Mouse (Mus musculus): ENCODE measurements at regions not wholly inside any gene's neighbourhood (a gene's known extent, or its start where the extent isn't known, plus 50 kb on each side); places are given as distances from the start of the nearest gene placed in this dataset.

DNA sequence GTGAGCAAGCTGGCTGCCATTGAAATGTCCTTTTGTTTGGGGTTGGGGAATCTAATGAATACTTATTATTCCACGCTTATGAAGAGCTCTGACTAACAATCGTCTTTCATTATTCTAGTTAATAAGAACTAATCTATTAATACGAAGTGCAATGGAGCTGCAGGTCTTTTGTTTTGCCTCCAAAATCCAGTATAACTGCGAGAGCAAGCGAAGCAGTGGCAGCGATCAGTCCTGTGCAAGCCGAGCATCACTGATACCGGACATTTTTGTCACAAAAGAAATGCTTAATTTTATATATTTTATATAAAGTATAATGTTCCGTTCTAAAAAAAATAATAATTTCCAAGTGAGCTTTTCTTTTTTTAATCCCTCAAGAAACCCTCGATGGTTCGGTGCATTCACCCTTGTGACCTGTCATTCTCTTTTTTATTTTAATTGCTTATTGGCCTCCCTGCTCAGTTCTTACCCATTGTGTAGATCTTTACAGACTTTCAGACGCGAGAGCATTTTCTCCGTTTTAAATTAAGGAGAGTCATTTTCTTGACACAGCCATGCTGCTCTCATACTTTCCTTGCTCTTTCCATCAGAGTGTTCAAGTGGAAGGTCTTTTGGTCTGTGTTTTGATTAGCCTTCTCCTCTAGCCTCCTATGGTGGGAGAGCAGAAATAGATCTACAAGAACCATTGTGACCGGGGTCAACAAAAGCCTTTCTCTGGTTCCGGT lies 477.8 kb downstream of the Tmtc2 start:
- H3K9ac ChIP-seq (ENCODE audit: low read length): no peak overlapping the region
- no peaks in the 10 kb centered on the region for H3K36me3 ChIP-seq (ENCODE audit: control insufficient read depth, insufficient read depth, low read length)
- H3K4me2 ChIP-seq (replicated peaks; ENCODE audit: low read depth): no peak overlapping the region
- no peak overlapping the region for H3K4me3 ChIP-seq (ENCODE audit: low read depth, low read length)
- H3K27me3 ChIP-seq (ENCODE audit: control insufficient read depth, insufficient read depth, low read length): no peaks in the 10 kb centered on the region
- no peaks in the 10 kb centered on the region for H3K4me1 ChIP-seq (replicated peaks; ENCODE audit: control insufficient read depth, insufficient read depth)
- ATAC-seq (ENCODE audit: low FRiP score, low TSS enrichment): no peak
- DNase-seq (ENCODE audit: low spot score): no peak
- 91% methylated on average over 16 of the region's 16 CpGs for WGBS
- TF ChIP-seq CTCF (IDR thresholded peaks at IDR 0.05; ENCODE audit: low read depth) (no peak), EP300 (optimal IDR thresholded peaks at IDR 0.05) (no peak)
- H3K27ac ChIP-seq (replicated peaks): no peak overlapping the region
- no peaks in the 10 kb centered on the region for H3K9me3 ChIP-seq (ENCODE audit: control insufficient read depth, low read length)

DNA sequence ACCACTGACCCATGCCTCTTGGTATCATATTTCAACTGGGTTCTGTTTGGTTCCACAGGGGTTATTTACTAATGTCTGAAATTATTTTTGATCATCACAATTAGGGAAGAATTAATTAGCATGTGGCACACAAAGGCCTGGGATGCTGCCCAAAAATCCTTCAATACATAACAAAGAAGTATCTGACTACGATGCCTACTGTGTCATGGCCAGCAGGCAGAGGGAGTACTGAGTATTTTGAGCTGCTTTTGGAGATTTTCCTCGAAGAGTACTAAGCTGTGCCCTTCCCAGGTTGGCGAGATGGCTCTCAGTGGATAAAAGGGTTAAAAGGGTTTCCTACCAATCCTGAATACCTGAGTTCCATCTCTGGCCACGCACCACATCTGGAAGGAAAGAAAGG lies 478.5 kb downstream of the Tmtc2 start:
- Histone ChIP-seq H3K27ac (replicated peaks) (no peak overlapping the region), H3K9me3 (ENCODE audit: control insufficient read depth, low read length) (no peaks in the 10 kb centered on the region), H3K9ac (ENCODE audit: low read length) (no peak overlapping the region), H3K4me2 (replicated peaks; ENCODE audit: low read depth) (no peak overlapping the region), H3K4me1 (replicated peaks; ENCODE audit: control insufficient read depth, insufficient read depth) (no peaks in the 10 kb centered on the region), H3K27me3 (ENCODE audit: control insufficient read depth, insufficient read depth, low read length) (no peaks in the 10 kb centered on the region), H3K36me3 (ENCODE audit: control insufficient read depth, insufficient read depth, low read length) (no peaks in the 10 kb centered on the region), H3K4me3 (ENCODE audit: low read depth, low read length) (no peak overlapping the region)
- ATAC-seq (ENCODE audit: low FRiP score, low TSS enrichment) (no peak), DNase-seq (ENCODE audit: low spot score) (no peak)
- 70% methylated on average over 4 of the region's 4 CpGs for WGBS
- TF ChIP-seq CTCF (IDR thresholded peaks at IDR 0.05; ENCODE audit: low read depth) (no peak), EP300 (optimal IDR thresholded peaks at IDR 0.05) (no peak)

DNA sequence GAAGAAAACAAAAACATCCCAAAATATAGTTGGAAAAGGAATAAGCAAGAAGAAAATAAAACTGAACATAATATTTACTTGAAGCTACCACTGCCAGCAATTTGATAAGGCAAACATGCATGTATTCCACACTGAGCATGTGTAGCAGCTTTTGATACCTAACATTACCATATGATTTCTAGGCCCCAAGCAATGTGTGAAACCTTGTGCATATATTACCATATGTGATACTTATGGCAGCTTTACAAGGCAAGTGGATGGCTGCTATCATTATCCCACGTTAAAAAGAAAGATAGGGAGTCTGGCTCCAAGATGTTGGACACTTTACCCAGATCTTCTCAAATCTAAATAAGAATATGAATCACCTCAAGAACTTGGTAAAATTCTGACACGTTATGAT lies 497.4 kb downstream of the Tmtc2 start:
- H3K4me3 ChIP-seq (ENCODE audit: low read depth, low read length): no peak overlapping the region
- no peak overlapping the region for H3K4me2 ChIP-seq (replicated peaks; ENCODE audit: low read depth)
- DNase-seq (ENCODE audit: low spot score) (no peak), ATAC-seq (ENCODE audit: low FRiP score, low TSS enrichment) (no peak)
- no peak overlapping the region for H3K27ac ChIP-seq (replicated peaks)
- H3K27me3 ChIP-seq (ENCODE audit: control insufficient read depth, insufficient read depth, low read length): no peaks in the 10 kb centered on the region
- 68% methylated on average over 2 of the region's 2 CpGs for WGBS
- no peaks in the 10 kb centered on the region for H3K9me3 ChIP-seq (ENCODE audit: control insufficient read depth, low read length)
- no peaks in the 10 kb centered on the region for H3K4me1 ChIP-seq (replicated peaks; ENCODE audit: control insufficient read depth, insufficient read depth)
- TF ChIP-seq EP300 (optimal IDR thresholded peaks at IDR 0.05) (no peak), CTCF (IDR thresholded peaks at IDR 0.05; ENCODE audit: low read depth) (no peak)
- H3K36me3 ChIP-seq (ENCODE audit: control insufficient read depth, insufficient read depth, low read length): no peaks in the 10 kb centered on the region
- no peak overlapping the region for H3K9ac ChIP-seq (ENCODE audit: low read length)

DNA sequence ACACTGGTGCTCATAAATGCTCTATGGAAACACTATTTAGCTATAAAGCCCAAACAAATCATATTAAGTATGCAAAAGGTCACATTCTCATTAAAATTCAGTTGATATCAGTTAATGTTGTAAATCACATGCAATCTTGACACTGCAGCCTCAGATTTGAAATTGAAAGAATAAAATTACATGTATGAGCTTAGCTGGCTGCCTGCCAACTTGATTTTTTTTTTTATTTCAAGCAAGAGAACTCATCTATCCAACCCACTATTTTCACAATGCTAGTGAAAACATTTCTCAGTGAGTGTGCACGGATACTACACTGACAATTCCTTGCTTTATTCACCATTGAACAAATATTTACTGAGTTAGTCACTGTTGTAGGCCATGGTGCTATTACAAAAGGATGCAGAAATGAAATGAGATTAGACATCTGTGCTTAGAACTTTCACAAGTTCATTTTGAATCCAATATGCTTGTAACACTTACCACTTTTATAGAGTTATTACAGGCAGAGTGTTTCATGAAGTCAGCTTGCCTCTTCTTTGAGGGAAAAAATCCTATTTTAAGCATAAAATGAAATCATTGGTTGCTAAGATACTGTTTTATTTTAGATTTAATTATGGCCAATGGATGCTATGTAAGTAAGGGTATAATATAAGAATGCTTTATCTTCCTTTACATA lies 539.4 kb downstream of the Tmtc2 start:
- WGBS: 38% methylated on average over 1 of the region's 1 CpGs
- DNase-seq (ENCODE audit: low spot score) (no peak), ATAC-seq (ENCODE audit: low FRiP score, low TSS enrichment) (no peak)
- Histone ChIP-seq H3K4me1 (replicated peaks; ENCODE audit: control insufficient read depth, insufficient read depth) (no peaks in the 10 kb centered on the region), H3K4me2 (replicated peaks; ENCODE audit: low read depth) (no peak overlapping the region), H3K9me3 (ENCODE audit: control insufficient read depth, low read length) (no peaks in the 10 kb centered on the region), H3K27me3 (ENCODE audit: control insufficient read depth, insufficient read depth, low read length) (no peaks in the 10 kb centered on the region), H3K27ac (replicated peaks) (no peak overlapping the region), H3K9ac (ENCODE audit: low read length) (no peak overlapping the region), H3K36me3 (ENCODE audit: control insufficient read depth, insufficient read depth, low read length) (no peaks in the 10 kb centered on the region), H3K4me3 (ENCODE audit: low read depth, low read length) (no peak overlapping the region)
- no peak for TF ChIP-seq CTCF (IDR thresholded peaks at IDR 0.05; ENCODE audit: low read depth)
- no peak for TF ChIP-seq EP300 (optimal IDR thresholded peaks at IDR 0.05)

DNA sequence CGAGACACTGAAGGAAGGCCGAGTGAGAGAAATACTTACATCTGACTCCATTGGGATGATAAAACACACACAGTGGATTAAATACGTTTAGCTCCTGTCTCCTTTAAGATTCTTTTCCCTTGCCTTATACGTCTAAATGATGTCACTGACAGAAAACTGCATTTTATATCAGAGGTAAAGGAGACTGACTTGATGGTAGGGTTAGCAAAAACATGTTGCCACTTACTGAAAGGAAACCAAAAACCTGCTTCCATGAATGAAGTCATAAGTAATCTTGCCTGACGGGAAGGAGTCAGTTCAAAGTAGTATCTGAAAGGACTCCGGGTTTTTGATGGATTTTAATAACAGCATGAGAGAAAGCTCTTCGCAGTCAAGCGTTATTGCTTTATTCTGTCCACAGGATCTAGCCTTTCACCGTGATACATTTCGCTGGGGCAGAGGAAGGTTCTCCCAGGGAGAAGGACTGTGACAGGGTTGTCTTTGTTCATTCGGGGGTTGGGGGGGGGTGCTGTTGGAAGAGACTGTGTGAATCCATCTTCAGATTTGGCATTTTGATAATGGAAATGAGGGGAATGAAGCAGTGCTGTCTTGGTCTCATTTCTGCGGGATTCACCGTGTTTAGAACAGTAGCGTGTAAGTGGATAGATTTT lies 553.7 kb downstream of the Tmtc2 start:
- peak overlapping the region; percentile 12 for H3K4me2 ChIP-seq (replicated peaks; ENCODE audit: low read depth)
- TF ChIP-seq EP300 (optimal IDR thresholded peaks at IDR 0.05) (no peak), CTCF (IDR thresholded peaks at IDR 0.05; ENCODE audit: low read depth) (no peak)
- H3K36me3 ChIP-seq (ENCODE audit: control insufficient read depth, insufficient read depth, low read length): no peaks in the 10 kb centered on the region
- H3K27me3 ChIP-seq (ENCODE audit: control insufficient read depth, insufficient read depth, low read length): no peaks in the 10 kb centered on the region
- WGBS: 28% methylated on average over 14 of the region's 14 CpGs
- H3K9ac ChIP-seq (ENCODE audit: low read length): no peak overlapping the region
- no peak for DNase-seq (ENCODE audit: low spot score)
- no peak overlapping the region for H3K4me3 ChIP-seq (ENCODE audit: low read depth, low read length)
- H3K27ac ChIP-seq (replicated peaks): no peak overlapping the region
- H3K9me3 ChIP-seq (ENCODE audit: control insufficient read depth, low read length): no peaks in the 10 kb centered on the region
- H3K4me1 ChIP-seq (replicated peaks; ENCODE audit: control insufficient read depth, insufficient read depth): no peaks in the 10 kb centered on the region
- ATAC-seq (ENCODE audit: low FRiP score, low TSS enrichment): no peak

Data from stomach, postnatal 0 days (tissue).